Mouse (Mus musculus): Measurements from ENCODE around the gene Sipa1l2.

Sipa1l2 gene

DNA sequence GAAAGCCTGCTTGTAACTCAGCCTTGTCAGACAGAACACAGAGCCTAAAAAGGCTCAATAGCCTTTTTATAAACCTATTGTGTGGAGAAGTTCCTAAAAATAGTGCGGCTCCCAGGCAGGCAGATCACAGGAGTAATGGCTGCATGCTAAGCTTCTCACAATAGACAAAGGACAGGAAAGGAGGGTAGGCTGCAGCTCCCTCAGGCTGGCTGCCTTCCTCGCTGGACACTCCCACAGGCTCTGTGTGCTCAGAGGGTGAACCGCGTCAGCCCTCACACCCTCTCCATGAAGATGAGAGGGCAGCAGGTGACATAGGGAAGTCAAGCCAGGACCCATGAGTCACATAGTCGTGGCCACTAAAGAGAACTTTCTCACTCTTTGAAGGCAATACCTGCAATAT, 55.7 kb downstream of the Sipa1l2 start:
- DNase-seq (ENCODE audit: low spot score): no peak

- no peak for DNase-seq (ENCODE audit: low spot score)
These were observed 56.3 kb downstream of the Sipa1l2 start for GRCm38 (mm10) chr8:125513242-125513866.

- no peak for DNase-seq (ENCODE audit: low spot score)
These were observed 57.0 kb downstream of the Sipa1l2 start for GRCm38 (mm10) chr8:125512561-125512960.

DNA sequence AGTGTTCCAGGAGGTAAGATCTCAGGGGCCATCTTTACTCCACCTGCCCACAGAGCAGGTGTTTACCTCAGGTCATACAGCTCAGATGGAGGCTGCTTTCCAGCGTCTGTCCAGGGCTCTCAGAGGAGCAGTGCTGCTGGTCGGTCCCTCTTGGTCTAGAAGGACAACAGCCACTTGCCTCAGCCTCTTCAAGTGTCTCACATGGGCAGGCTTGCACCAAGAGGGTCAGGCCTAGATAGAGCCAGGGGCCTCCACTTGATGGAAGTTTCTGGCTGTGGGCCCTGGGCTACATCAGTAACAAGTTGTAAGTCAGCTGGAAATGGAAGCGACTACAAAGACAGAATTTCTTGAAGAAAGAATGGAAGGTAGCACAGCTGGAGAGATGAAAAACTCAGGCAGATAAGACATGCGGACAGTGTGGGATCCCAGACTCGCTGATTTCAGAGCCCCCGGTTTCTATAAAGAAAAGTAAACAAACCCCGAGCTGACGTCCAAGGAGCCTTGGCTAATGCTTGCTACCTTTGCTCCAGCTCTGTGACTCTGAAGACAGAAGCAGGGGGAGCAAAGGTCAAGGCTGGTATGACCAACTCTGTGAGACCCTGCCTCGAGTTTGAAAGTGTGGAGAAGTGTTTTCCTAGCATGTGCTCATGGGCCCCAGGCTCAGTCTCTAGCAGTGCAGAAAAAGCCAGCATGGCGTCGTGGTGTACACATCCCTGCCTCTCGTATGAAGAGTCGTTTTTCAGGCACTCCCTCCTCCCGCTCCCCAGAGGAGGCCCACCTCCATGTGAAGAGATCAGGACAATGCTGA, 58.5 kb downstream of the Sipa1l2 start:
- DNase-seq (ENCODE audit: low spot score): no peak

- peak; percentile 58 for DNase-seq (ENCODE audit: low spot score)
These were observed 59.8 kb downstream of the Sipa1l2 start for GRCm38 (mm10) chr8:125509776-125510175.

DNA sequence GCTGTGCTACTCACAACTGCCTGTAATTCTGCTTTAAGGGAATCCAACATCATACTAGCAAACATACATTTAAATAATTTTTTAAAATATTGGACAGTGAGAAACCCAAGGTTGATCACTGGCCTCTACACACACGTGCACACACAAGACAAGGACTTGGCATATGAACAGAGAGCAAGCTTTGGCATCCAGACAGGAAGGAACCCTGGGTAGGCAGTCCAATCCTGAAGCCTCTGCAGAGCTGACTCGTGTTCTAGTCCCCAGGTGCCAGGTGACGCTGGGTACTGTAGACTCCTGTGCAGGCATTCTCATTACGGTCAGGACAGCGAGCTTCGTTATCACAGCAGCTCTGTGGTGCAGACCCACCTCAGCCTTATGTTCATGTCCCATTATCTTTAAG, 60.4 kb downstream of the Sipa1l2 start:
- DNase-seq (ENCODE audit: low spot score): no peak

DNA sequence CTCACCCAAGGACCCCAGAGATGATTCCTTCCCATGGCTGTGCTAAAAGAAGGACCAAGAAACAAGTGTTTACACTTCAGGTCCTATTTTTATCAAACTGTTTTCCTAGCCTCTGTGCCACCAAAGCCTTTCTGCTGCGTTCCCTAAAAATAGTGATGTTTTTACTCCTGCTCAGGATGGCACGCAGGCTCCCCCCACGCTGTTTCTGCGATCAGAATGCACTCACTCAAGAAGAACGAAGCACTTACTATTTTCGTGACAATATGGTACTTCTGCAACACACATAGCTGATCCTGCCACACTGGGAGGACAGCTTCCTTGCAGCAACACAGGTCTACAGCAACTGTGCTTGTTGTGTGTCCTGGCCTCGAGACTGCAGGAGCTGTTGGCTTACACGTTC, 62.3 kb downstream of the Sipa1l2 start:
- no peak for DNase-seq (ENCODE audit: low spot score)

DNA sequence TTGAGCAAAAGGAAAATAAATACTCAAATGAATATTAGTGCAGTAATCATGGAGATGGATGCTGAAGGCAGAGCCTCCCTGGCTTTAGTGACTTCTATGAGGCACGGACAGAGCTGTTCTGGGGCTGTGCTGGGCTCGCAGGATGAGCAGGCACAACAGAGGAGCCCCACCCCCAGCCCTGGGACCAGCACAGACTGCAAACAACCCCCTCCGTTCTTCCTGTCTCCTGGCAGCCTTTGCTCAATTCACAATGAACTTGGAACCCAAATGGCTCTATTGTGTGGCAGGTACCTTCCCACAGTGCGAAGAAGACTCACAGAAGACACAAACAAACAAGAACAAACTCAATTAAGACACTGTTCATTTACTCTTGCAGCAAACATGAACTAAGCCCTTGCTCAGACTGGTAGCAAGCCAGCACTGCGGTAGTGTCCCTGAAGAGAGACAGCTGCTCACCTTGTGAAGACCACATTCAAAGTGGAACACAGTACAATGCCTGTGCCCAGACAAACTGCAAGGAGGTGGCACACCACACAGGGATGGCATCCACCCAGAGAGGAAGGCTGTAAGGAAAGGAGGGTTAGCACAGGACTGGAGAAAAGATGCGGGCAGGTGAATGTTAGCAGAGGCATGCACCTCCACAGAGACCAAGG, 64.9 kb downstream of the Sipa1l2 start:
- DNase-seq (ENCODE audit: low spot score): no peak

DNA sequence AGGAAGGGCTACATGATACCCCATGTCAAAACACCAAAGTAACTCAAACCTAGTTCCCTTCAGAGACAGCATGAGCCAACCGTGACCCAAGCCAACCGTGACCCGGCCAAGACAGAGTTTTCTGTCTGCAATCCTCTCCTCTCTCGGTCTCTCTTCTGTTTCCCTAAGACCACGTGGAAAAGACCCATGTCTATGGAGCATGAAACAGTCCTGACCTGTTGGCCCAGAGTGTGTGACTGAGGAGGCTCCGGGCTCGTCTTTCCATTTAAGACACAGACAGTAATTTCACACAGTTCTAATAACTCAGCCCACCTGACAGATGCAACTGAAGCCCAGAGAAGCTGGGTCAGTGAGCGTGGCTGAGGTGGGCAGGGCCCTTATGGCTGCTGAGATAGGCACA, 65.8 kb downstream of the Sipa1l2 start:
- DNase-seq (ENCODE audit: low spot score): no peak

DNA sequence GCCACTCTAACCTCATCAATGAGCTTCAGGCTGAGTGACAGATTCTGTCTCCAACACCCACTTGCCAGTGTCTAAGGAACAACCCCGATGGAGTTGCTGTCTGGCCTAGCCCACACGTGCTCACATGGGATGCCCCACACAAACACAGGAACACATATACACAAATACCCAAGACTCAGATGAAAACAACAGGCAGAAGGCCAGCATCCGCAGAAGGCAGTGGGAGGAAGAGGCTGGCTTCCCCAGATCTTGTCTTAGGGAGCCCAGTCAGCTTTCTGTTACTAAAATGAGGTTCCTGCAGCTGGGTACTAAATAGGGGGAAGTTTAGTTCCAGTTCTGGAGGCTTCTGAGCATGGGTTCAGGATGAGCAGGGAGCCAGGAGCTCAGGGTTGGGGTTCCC, 66.8 kb downstream of the Sipa1l2 start:
- no peak for DNase-seq (ENCODE audit: low spot score)

GRCm38 (mm10) chr8:125500005-125500404, 69.6 kb downstream of the Sipa1l2 start:
- DNase-seq (ENCODE audit: low spot score): no peak

- no peak for DNase-seq (ENCODE audit: low spot score)
These were observed 71.1 kb downstream of the Sipa1l2 start for GRCm38 (mm10) chr8:125498508-125498907.

- no peak for DNase-seq (ENCODE audit: low spot score)
These were observed 74.1 kb downstream of the Sipa1l2 start for GRCm38 (mm10) chr8:125495545-125495944.

GRCm38 (mm10) chr8:125493254-125493815, 76.3 kb downstream of the Sipa1l2 start:
- DNase-seq (ENCODE audit: low spot score): no peak

- DNase-seq (ENCODE audit: low spot score): no peak
These were observed 77.2 kb downstream of the Sipa1l2 start for GRCm38 (mm10) chr8:125492416-125492815.

- no peak for DNase-seq (ENCODE audit: low spot score)
These were observed 80.9 kb downstream of the Sipa1l2 start for GRCm38 (mm10) chr8:125488747-125489146.

DNA sequence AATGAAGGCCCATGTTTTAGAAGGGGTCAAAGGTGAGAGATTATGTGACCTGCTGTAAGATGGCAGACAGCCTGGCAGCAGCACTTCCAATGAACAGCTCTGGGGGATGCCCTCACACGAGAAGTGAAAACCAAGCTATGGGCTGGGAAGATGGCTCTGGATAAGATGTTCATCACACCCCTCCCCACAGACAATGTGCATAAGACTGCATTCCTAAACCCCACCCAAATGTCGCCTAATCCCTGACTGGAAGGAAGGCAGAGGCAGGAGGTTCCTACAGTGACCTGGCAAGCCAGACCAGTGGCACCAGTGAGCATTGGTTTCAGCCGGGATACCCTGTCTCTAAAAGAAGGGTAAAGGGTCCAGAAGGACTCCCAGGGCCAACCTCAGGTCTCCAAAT, 83.9 kb downstream of the Sipa1l2 start:
- DNase-seq (ENCODE audit: low spot score): no peak

- no peak for DNase-seq (ENCODE audit: low spot score)
These were observed 84.9 kb downstream of the Sipa1l2 start for GRCm38 (mm10) chr8:125484530-125485196.

DNA sequence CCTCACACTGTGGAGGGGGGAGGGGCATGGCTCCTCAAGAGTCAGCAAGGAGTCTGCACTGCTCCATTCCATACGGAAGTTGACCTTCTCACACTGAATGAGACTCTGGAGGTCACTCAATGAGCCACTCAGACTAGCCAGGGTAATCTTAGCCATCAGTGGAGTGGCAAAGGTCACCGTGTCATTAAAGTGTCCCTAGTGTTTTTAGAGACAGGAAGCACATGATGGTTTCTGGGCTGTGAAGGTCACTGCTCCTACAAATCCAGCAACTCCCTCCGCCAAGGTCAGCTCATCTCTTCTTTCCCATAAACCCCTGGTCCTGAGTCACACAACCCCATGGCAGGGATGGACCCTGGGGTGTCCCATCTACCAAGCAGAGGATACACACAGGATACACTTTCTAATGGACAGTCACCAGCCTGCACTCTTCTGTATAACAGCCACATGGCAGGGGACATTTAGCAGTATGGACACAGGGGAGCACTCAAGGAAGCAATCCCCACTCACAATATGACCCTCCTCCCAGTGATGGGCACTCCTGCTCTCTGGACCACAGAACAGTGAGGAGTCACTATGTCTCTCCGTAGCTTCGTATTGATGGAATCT, 87.0 kb downstream of the Sipa1l2 start:
- no peak for DNase-seq (ENCODE audit: low spot score)

DNA sequence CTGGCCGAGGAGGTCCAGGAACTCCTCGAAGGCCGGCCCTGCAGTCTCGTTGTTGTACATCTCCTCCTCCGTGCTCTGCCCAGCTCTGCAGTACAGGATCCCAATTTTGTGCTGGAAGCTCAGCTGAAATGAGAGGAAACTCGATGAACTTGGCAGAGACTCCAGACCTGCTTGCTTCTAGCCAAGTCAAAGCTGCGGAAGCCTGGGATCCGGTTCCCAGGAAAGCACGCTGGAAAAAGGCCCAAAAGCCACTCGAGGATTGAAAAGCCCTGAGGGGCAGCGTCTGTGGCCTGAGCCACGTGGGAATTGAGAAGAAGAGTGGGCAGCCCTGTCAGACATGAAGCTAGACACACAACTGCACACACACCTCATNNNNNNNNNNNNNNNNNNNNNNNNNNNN, 94.7 kb downstream of the Sipa1l2 start:
- no peak for DNase-seq (ENCODE audit: low spot score)

DNA sequence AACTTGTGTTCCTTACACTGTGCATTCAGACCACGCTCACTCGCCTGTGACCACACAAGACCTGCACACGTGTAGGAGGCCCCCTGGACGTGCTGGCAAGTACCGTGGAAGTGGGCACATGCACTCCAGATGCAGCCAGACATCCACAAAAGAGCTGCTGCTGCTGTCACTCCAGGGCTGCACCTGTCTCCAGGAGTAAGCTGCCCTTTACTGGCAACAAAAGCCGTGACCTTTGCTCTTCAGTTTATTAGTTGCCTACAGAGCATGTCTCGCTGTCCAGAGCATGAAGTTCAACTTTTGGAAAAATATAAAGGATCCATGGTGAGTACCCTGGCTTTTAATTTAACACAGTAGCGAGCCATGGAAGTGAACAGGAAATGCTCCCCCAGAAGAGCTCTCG, 98.2 kb downstream of the Sipa1l2 start:
- no peak for DNase-seq (ENCODE audit: low spot score)
